In genomic region chr6:109542980-109543976, GRCm38 (mm10) we compare ENCODE assay signal across 12 mouse cellular contexts.
DNase-seq lines count a peak whose midpoint lies in the region; ATAC-seq and TF ChIP-seq lines count a peak whose summit lies in the region.
"Had no signal": no experiment of that assay in that cellular context is flagged by ENCODE, and none has a peak within 500 bp of the region (broad histone marks: within the 10 kb centered on the region; RNA-seq: fewer than 3 reads in every experiment).

No protein-coding gene starts in this region.

- 58% methylated on average over 7 of the region's 7 CpGs for WGBS in embryonic facial prominence, embryonic 12.5 days
- 78% methylated on average over 7 of the region's 7 CpGs for WGBS in embryonic facial prominence, embryonic 10.5 days
- WGBS in forebrain, embryonic 13.5 days = 40% methylated on average over 7 of the region's 7 CpGs
- 57% methylated on average over 7 of the region's 7 CpGs for WGBS in limb, embryonic 15.5 days
- 28% methylated on average over 7 of the region's 7 CpGs for WGBS in neural tube, embryonic 15.5 days
- WGBS in intestine, postnatal 0 days = 82% methylated on average over 7 of the region's 7 CpGs

- H3K27ac ChIP-seq in embryonic facial prominence, embryonic 12.5 days = no peak overlapping the region
- H3K27ac ChIP-seq in embryonic facial prominence, embryonic 10.5 days (replicated peaks) = no peak overlapping the region
- H3K27ac ChIP-seq in forebrain, embryonic 13.5 days = no peak overlapping the region
- no peak overlapping the region for H3K27ac ChIP-seq in limb, embryonic 15.5 days
- no peak overlapping the region for H3K27ac ChIP-seq in neural tube, embryonic 15.5 days (replicated peaks)
- no peak overlapping the region for H3K27ac ChIP-seq in intestine, postnatal 0 days (ENCODE audit: low read depth, low read length)
- H3K27ac ChIP-seq: gastrocnemius, adult 2 months had no signal

- no peaks in the 10 kb centered on the region for H3K36me3 ChIP-seq in embryonic facial prominence, embryonic 12.5 days
- no peaks in the 10 kb centered on the region for H3K36me3 ChIP-seq in embryonic facial prominence, embryonic 10.5 days (replicated peaks)
- no peaks in the 10 kb centered on the region for H3K36me3 ChIP-seq in forebrain, embryonic 13.5 days (ENCODE audit: poor library complexity, severe bottlenecking)
- H3K36me3 ChIP-seq in limb, embryonic 15.5 days = no peaks in the 10 kb centered on the region
- H3K36me3 ChIP-seq in neural tube, embryonic 15.5 days = no peaks in the 10 kb centered on the region
- no peaks in the 10 kb centered on the region for H3K36me3 ChIP-seq in intestine, postnatal 0 days (ENCODE audit: control insufficient read depth, insufficient read depth)

- H3K27me3 ChIP-seq in embryonic facial prominence, embryonic 12.5 days = no peaks in the 10 kb centered on the region
- H3K27me3 ChIP-seq in embryonic facial prominence, embryonic 10.5 days (replicated peaks; ENCODE audit: low read depth, poor library complexity, severe bottlenecking) = no peaks in the 10 kb centered on the region
- no peaks in the 10 kb centered on the region for H3K27me3 ChIP-seq in forebrain, embryonic 13.5 days
- H3K27me3 ChIP-seq in limb, embryonic 15.5 days = no peaks in the 10 kb centered on the region
- 0 out of 2 replicates have a peak, but pooled peaks cover 6% of the 10 kb centered on the region for H3K27me3 ChIP-seq in neural tube, embryonic 15.5 days (replicated peaks)
- no peaks in the 10 kb centered on the region for H3K27me3 ChIP-seq in intestine, postnatal 0 days (replicated peaks; ENCODE audit: control insufficient read depth, insufficient read depth, low read length)

- DNase-seq in embryonic facial prominence, embryonic 10.5 days (ENCODE audit: low spot score) = no peak
- DNase-seq in thymus, postnatal 10 days (ENCODE audit: low spot score in 2 of 2) = no peak
- DNase-seq in kidney, adult 9 months = no peak
- DNase-seq: gastrocnemius, adult 2 months; layer of hippocampus, postnatal 36 days; lung, postnatal 36 days had no signal

- no peak for TF ChIP-seq CTCF in intestine, postnatal 0 days (IDR thresholded peaks at IDR 0.05; ENCODE audit: low read depth)

- 0 out of 2 replicates have a peak, but pooled peaks have one; percentile 10 for ATAC-seq in embryonic facial prominence, embryonic 12.5 days (ENCODE audit: insufficient number of reproducible peaks, insufficient read depth, low FRiP score, low TSS enrichment)
- peak; percentile 96 for ATAC-seq in forebrain, embryonic 13.5 days
- 0 out of 2 replicates have a peak, but pooled peaks have one; percentile 35 for ATAC-seq in limb, embryonic 15.5 days (ENCODE audit: insufficient number of reproducible peaks, low FRiP score, low TSS enrichment, low read depth)
- ATAC-seq in neural tube, embryonic 15.5 days (ENCODE audit: low FRiP score) = peak; percentile 53
- ATAC-seq in intestine, postnatal 0 days = no peak

- no peak overlapping the region for H3K4me2 ChIP-seq in embryonic facial prominence, embryonic 12.5 days (replicated peaks)
- H3K4me2 ChIP-seq in forebrain, embryonic 13.5 days = no peak overlapping the region
- no peak overlapping the region for H3K4me2 ChIP-seq in limb, embryonic 15.5 days
- H3K4me2 ChIP-seq in neural tube, embryonic 15.5 days = peak overlapping the region; percentile 23; the same call in 1 of the 2 replicates
- no peak overlapping the region for H3K4me2 ChIP-seq in intestine, postnatal 0 days (replicated peaks; ENCODE audit: low read depth)
- H3K4me2 ChIP-seq: liver, embryonic 11.5 days had no signal

- H3K4me3 ChIP-seq in embryonic facial prominence, embryonic 12.5 days = no peak overlapping the region
- no peak overlapping the region for H3K4me3 ChIP-seq in embryonic facial prominence, embryonic 10.5 days
- H3K4me3 ChIP-seq in forebrain, embryonic 13.5 days = no peak overlapping the region
- H3K4me3 ChIP-seq in limb, embryonic 15.5 days = no peak overlapping the region
- H3K4me3 ChIP-seq in neural tube, embryonic 15.5 days (replicated peaks) = no peak overlapping the region
- no peak overlapping the region for H3K4me3 ChIP-seq in intestine, postnatal 0 days (ENCODE audit: low read depth, low read length)
- H3K4me3 ChIP-seq: gastrocnemius, adult 2 months had no signal

- no peaks in the 10 kb centered on the region for H3K4me1 ChIP-seq in embryonic facial prominence, embryonic 12.5 days
- H3K4me1 ChIP-seq in embryonic facial prominence, embryonic 10.5 days = no peaks in the 10 kb centered on the region
- H3K4me1 ChIP-seq in forebrain, embryonic 13.5 days = peaks cover 5% of the 10 kb centered on the region; the same call in 1 of the 2 replicates
- no peaks in the 10 kb centered on the region for H3K4me1 ChIP-seq in limb, embryonic 15.5 days
- H3K4me1 ChIP-seq in neural tube, embryonic 15.5 days = no peaks in the 10 kb centered on the region
- no peaks in the 10 kb centered on the region for H3K4me1 ChIP-seq in intestine, postnatal 0 days (replicated peaks; ENCODE audit: control insufficient read depth, insufficient read depth, low read length)

- H3K9me3 ChIP-seq in embryonic facial prominence, embryonic 12.5 days = no peaks in the 10 kb centered on the region
- no peaks in the 10 kb centered on the region for H3K9me3 ChIP-seq in embryonic facial prominence, embryonic 10.5 days
- H3K9me3 ChIP-seq in forebrain, embryonic 13.5 days (replicated peaks) = no peaks in the 10 kb centered on the region
- no peaks in the 10 kb centered on the region for H3K9me3 ChIP-seq in limb, embryonic 15.5 days
- no peaks in the 10 kb centered on the region for H3K9me3 ChIP-seq in neural tube, embryonic 15.5 days (replicated peaks)
- no peaks in the 10 kb centered on the region for H3K9me3 ChIP-seq in intestine, postnatal 0 days (ENCODE audit: control insufficient read depth)

- H3K9ac ChIP-seq in embryonic facial prominence, embryonic 12.5 days = no peak overlapping the region
- H3K9ac ChIP-seq in forebrain, embryonic 13.5 days = no peak overlapping the region
- no peak overlapping the region for H3K9ac ChIP-seq in limb, embryonic 15.5 days
- no peak overlapping the region for H3K9ac ChIP-seq in neural tube, embryonic 15.5 days (replicated peaks)
- no peak overlapping the region for H3K9ac ChIP-seq in intestine, postnatal 0 days (ENCODE audit: low read depth, low read length)
